8 mouse cellular contexts compared by ENCODE assay signal in genomic region chr6:136995533-136995932, GRCm38 (mm10). TPM values are rescaled to one million over a fixed set of nuclear protein-coding genes. Genes with fewer than 3 reads are reported as not detected.
DNase-seq lines count a peak whose midpoint lies in the region; TF ChIP-seq lines count a peak whose summit lies in the region.

No protein-coding gene starts in this region.

- 72% methylated on average over 8 of the region's 8 CpGs for WGBS in lung, adult 2 months

- no peak for DNase-seq in gastrocnemius, adult 2 months
- no peak for DNase-seq in gastrocnemius, postnatal 4 days (ENCODE audit: low spot score in 2 of 2)
- no peak for DNase-seq in lung, adult 2 months
- DNase-seq in lung, postnatal 36 days, result no peak
- DNase-seq in ES-CJ7 (ENCODE audit: low read depth, low spot score), result peak; percentile 52
- peak; percentile 27 for DNase-seq in lung, postnatal 14 days
- DNase-seq in frontal cortex, postnatal 36 days (ENCODE audit: low spot score in 2 of 2), result no peak
- DNase-seq in thymus, adult 18-20 months, result no peak

- no peak overlapping the region for H3K4me3 ChIP-seq in gastrocnemius, adult 2 months
- H3K4me3 ChIP-seq in lung, adult 2 months (replicated peaks; ENCODE audit: extremely low read depth, low read depth, low read length), result no peak overlapping the region

- no peaks in the 10 kb centered on the region for H3K4me1 ChIP-seq in lung, adult 2 months (ENCODE audit: control insufficient read depth, insufficient read depth, low read length)

- intact Hi-C loops in gastrocnemius, adult 2 months (cut with DNase I), result no loop called here

- peak; percentile 35; the same call in 1 of the 2 replicates for TF ChIP-seq CTCF in gastrocnemius, adult 2 months (IDR thresholded peaks at IDR 0.05)
- peak; percentile 39; the same call in 1 of the 2 replicates for TF ChIP-seq CTCF in lung, adult 2 months (IDR thresholded peaks at IDR 0.05; ENCODE audit: insufficient read depth, low read length)

- TF ChIP-seq POLR2A in lung, adult 2 months (IDR thresholded peaks at IDR 0.05; ENCODE audit: borderline replicate concordance, extremely low read depth, low read depth, low read length), result no peak

- no peak overlapping the region for H3K27ac ChIP-seq in gastrocnemius, adult 2 months

RNA-seq across cellular contexts. Expression of gene Arhgdib, which starts 53.8 kb away (rescaled TPM):
- 10 to 100 TPM in 1 of 2 experiments, 1 to 10 TPM in 1; 4.9 to 10.2 TPM for total RNA-seq in gastrocnemius, adult 2 months (2021)
- 10 to 100 TPM; 28.4 to 31.1 TPM for total RNA-seq in gastrocnemius, postnatal 4 days (2021)
- 55.5 and 82.9 TPM in 2 replicates for polyA plus RNA-seq in lung, adult 2 months (2012; rRNA removed)

Comparison
In these comparisons a context has a peak if more than half of its experiments do, and no peak if none do; other contexts are left out.
1. DNase-seq: peak in ES-CJ7 (single experiment) and lung, postnatal 14 days (single experiment); none in gastrocnemius, adult 2 months (single experiment), gastrocnemius, postnatal 4 days (0 of 2), lung, adult 2 months (single experiment), lung, postnatal 36 days (single experiment), frontal cortex, postnatal 36 days (0 of 2) and thymus, adult 18-20 months (0 of 2).